Mouse (Mus musculus) neural tube, embryonic 15.5 days (tissue): Measurements from ENCODE around the gene Srm. TPM values are rescaled to one million over a fixed set of nuclear protein-coding genes. Genes with fewer than 3 reads are reported as not detected.

Source experiments
- ATAC-seq: fragments of 200-750 bp; cut with Nextera tagmentation; 2 replicates; pipeline ENCODE4 v1.8.0; 2017; ENCODE audit warnings: mild to moderate bottlenecking, moderate TSS enrichment, moderate library complexity; ENCODE audit not compliant: low FRiP score
- H3K27ac ChIP-seq: fragments of 300-500 bp; sonication (generic); replicated peaks from 2 replicates; pipeline ENCODE4 v1.5.1; 2015; ENCODE audit warnings: mild to moderate bottlenecking, inconsistent platforms
- H3K27me3 ChIP-seq: fragments of 300-500 bp; sonication (generic); replicated peaks from 2 replicates; pipeline ENCODE4 v1.6.1; 2015; ENCODE audit warnings: inconsistent platforms
- H3K36me3 ChIP-seq: fragments of 300-500 bp; sonication (generic); 2 replicates; pipeline ENCODE4 v1.6.1; 2015; ENCODE audit warnings: inconsistent platforms
- H3K4me1 ChIP-seq: fragments of 300-500 bp; sonication (generic); 2 replicates; pipeline ENCODE4 v1.6.1; 2015; ENCODE audit warnings: inconsistent platforms
- H3K4me2 ChIP-seq: fragments of 300-500 bp; sonication (generic); 2 replicates; pipeline ENCODE4 v1.6.1; 2015; ENCODE audit warnings: inconsistent platforms, mild to moderate bottlenecking, moderate library complexity
- H3K4me3 ChIP-seq: fragments of 300-500 bp; sonication (generic); replicated peaks from 2 replicates; pipeline ENCODE4 v1.5.1; 2015; ENCODE audit warnings: mild to moderate bottlenecking, inconsistent platforms
- H3K9ac ChIP-seq: fragments of 300-500 bp; sonication (generic); replicated peaks from 2 replicates; pipeline ENCODE4 v1.6.1; 2015; ENCODE audit warnings: mild to moderate bottlenecking, inconsistent platforms
- H3K9me3 ChIP-seq: fragments of 300-500 bp; sonication (generic); replicated peaks from 2 replicates; pipeline ENCODE4 v1.6.1; 2016; ENCODE audit warnings: inconsistent platforms
- WGBS: fragments of 180-500 bp; shearing (Covaris S2); methylation state at CpG from one replicate; pipeline ENCODE4 v1.1.7; 2015; ENCODE audit warnings: mixed read lengths; 5-methylcytosine and 5-hydroxymethylcytosine counted together
- polyA plus RNA-seq: library from polyadenylated mRNA; unstranded; fragments of >200 nt; fragmentation: Nextera tagmentation; extraction: Ambion mirVana; gene quantifications from 2 replicates; pipeline ENCODE4 v1.2.1, GENCODE M21; 2015

The Srm gene
- polyA plus RNA-seq, 1 experiment from 2014 or later = 198 TPM

GRCm38 (mm10) chr4:148586648-148587047 is 4.7 kb upstream of the Srm start:
- no peak overlapping the region for H3K27ac ChIP-seq
- no peak overlapping the region for H3K4me2 ChIP-seq
- H3K9me3 ChIP-seq = no peaks in the 10 kb centered on the region
- H3K9ac ChIP-seq = no peak overlapping the region
- no peak for ATAC-seq
- no peak overlapping the region for H3K4me3 ChIP-seq
- WGBS = 80% methylated on average over 9 of the region's 9 CpGs
- peaks cover 5% of the 10 kb centered on the region; the same call in 1 of the 2 replicates for H3K4me1 ChIP-seq
- no peaks in the 10 kb centered on the region for H3K27me3 ChIP-seq
- peaks cover 17% of the 10 kb centered on the region for H3K36me3 ChIP-seq

DNA sequence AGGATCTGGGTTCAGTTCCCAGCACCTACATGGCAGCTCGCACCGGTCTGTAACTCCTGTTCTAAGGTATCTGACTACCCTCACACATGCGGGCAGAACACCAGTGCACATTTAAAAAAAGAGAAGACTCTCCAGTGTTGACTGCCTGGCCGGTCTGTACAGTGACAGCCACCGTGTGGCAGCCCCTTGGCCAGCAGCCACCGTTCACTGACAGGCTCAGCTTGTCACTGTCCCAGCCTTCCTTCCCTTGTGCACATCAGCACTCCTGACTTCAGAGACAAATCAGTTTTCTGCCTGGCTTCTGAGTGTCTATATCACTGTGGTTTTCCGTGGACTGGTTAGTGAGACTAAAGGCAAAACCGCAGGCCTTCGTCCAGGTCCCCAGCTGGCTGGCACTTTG is 2.5 kb upstream of the Srm start:
- no peaks in the 10 kb centered on the region for H3K27me3 ChIP-seq
- no peaks in the 10 kb centered on the region for H3K9me3 ChIP-seq
- no peak overlapping the region for H3K27ac ChIP-seq
- no peak for ATAC-seq
- 79% methylated on average over 9 of the region's 9 CpGs for WGBS
- peaks cover 7% of the 10 kb centered on the region for H3K36me3 ChIP-seq
- peaks cover 21% of the 10 kb centered on the region for H3K4me1 ChIP-seq
- no peak overlapping the region for H3K4me3 ChIP-seq
- no peak overlapping the region for H3K9ac ChIP-seq
- no peak overlapping the region for H3K4me2 ChIP-seq

DNA sequence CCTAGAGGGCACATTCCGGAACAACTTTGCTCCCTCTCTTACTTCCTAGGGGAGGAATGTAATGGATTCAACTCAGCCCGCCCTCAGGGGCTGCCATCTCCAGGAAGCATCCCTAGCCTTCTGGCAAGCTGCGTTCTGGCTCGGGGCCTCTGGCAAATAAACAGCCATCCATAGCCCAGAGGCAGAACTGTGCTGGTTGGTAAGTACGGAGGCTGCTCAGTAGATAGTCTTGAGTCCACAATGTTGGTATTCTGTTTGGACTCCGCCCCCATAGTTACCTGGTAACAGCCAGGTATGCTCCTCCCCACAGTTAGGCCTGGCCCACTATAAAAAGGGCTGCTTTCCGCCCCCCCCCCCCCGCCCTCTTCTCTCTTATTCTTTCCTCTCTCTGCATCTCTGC is 1.7 kb upstream of the Srm start:
- no peak overlapping the region for H3K27ac ChIP-seq
- no peaks in the 10 kb centered on the region for H3K9me3 ChIP-seq
- ATAC-seq = no peak
- no peak overlapping the region for H3K9ac ChIP-seq
- H3K4me1 ChIP-seq = peaks cover 21% of the 10 kb centered on the region
- no peak overlapping the region for H3K4me2 ChIP-seq
- peaks cover 15% of the 10 kb centered on the region for H3K36me3 ChIP-seq
- H3K27me3 ChIP-seq = no peaks in the 10 kb centered on the region
- no peak overlapping the region for H3K4me3 ChIP-seq
- WGBS = 55% methylated on average over 8 of the region's 8 CpGs

- WGBS = 4% methylated on average over 18 of the region's 18 CpGs
- Histone ChIP-seq H3K36me3 (peaks cover 23% of the 10 kb centered on the region), H3K27me3 (no peaks in the 10 kb centered on the region), H3K9me3 (no peaks in the 10 kb centered on the region), H3K27ac (peak overlapping the region; percentile 85), H3K9ac (peak overlapping the region; percentile 45), H3K4me2 (peak overlapping the region; percentile 93), H3K4me3 (peak overlapping the region; percentile 100), H3K4me1 (peaks cover 21% of the 10 kb centered on the region)
- ATAC-seq = peak; percentile 7; the same call in 1 of the 2 replicates
These were observed 707 bp upstream of the Srm start for GRCm38 (mm10) chr4:148590421-148591170.

DNA sequence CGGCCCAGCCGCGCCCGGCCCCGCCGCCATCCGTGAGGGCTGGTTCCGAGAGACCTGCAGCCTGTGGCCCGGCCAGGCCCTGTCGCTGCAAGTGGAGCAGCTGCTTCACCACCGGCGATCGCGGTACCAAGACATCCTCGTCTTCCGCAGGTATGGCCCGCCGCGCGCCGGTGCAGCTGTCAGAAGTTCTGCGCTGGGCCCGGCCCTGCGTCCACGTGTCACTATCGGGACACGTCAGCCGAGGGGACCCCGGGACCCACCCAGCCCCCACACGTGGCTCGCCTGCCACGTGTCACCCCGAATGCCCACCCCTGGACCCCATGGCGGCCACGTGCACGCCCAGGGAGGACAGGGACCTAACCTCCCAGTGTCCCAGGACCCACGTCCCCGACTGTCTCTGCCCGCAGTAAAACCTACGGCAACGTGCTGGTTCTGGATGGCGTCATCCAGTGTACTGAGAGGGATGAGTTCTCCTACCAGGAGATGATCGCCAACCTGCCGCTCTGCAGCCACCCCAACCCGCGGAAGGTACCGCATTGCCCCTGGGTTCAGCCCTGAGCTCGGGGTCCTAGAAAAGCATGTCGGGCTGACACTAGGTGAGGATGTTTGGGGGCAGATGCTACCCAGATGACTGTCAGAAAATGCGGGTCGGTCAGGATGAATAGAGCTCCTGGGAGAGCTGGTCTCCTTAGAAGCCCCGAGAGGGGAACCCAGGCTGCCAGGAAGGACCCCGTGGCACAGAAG is 506 bp downstream of the Srm start:
- Histone ChIP-seq H3K9ac (peak overlapping the region; percentile 79), H3K4me2 (peak overlapping the region; percentile 93), H3K36me3 (peaks cover 35% of the 10 kb centered on the region), H3K27ac (peak overlapping the region; percentile 74), H3K9me3 (no peaks in the 10 kb centered on the region), H3K4me1 (peaks cover 21% of the 10 kb centered on the region), H3K27me3 (no peaks in the 10 kb centered on the region), H3K4me3 (peak overlapping the region; percentile 100)
- WGBS = under 1% methylated on average over 48 of the region's 53 CpGs
- peak; percentile 58 for ATAC-seq

DNA sequence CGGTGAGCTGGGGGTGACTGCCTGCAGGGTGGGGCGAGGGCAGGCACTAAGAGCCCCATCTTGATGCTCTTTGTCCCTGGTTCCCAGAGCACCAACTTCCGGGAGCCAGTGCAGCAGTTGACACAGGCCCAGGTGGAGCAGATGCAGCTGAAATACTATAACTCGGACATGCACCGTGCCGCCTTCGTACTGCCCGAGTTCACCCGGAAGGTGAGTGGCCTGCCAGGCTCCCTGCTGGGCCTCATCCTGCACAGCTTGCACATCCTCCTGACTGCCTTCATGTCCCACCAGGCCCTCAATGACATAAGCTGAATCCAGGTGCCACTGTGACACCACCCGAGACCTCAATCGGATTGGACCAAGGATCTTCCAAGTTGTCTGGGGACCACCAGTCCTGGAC is 2.7 kb downstream of the Srm start:
- no peak overlapping the region for H3K27ac ChIP-seq
- no peak overlapping the region for H3K9ac ChIP-seq
- H3K4me2 ChIP-seq = no peak overlapping the region
- H3K4me3 ChIP-seq = no peak overlapping the region
- H3K4me1 ChIP-seq = peaks cover 21% of the 10 kb centered on the region
- H3K9me3 ChIP-seq = no peaks in the 10 kb centered on the region
- H3K27me3 ChIP-seq = no peaks in the 10 kb centered on the region
- peaks cover 47% of the 10 kb centered on the region for H3K36me3 ChIP-seq
- WGBS = 95% methylated on average over 11 of the region's 11 CpGs
- no peak for ATAC-seq

DNA sequence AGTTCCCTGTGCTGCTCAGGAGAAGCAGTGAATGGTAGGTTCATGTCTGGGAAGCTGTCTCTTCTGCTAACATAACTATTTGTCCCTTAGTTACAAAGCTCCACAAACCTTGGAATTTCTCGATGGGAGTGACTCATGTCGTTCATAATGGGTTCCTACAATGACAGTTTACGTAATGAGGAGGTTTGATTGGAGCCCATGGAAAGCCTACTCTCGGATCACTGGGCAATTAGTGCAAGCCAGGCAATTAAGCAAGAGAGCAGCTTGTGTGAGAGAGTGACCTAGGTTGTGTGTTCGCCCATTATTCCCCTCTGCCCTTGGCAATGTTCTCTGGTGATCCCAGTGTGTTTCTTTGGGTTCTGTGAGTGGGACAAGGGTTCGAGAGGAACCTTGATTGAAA is 4.6 kb downstream of the Srm start:
- Histone ChIP-seq H3K27me3 (no peaks in the 10 kb centered on the region), H3K27ac (no peak overlapping the region), H3K4me2 (no peak overlapping the region), H3K9ac (no peak overlapping the region), H3K4me1 (peaks cover 16% of the 10 kb centered on the region), H3K36me3 (peaks cover 47% of the 10 kb centered on the region), H3K4me3 (no peak overlapping the region), H3K9me3 (no peaks in the 10 kb centered on the region)
- WGBS = 92% methylated on average over 6 of the region's 6 CpGs
- ATAC-seq = no peak

GRCm38 (mm10) chr4:148596731-148597130 is 5.4 kb downstream of the Srm start:
- no peak overlapping the region for H3K9ac ChIP-seq
- WGBS = 97% methylated on average over 3 of the region's 3 CpGs
- no peak for ATAC-seq
- peaks cover 16% of the 10 kb centered on the region for H3K4me1 ChIP-seq
- H3K27ac ChIP-seq = no peak overlapping the region
- H3K36me3 ChIP-seq = peaks cover 47% of the 10 kb centered on the region
- H3K4me2 ChIP-seq = no peak overlapping the region
- no peak overlapping the region for H3K4me3 ChIP-seq
- no peaks in the 10 kb centered on the region for H3K9me3 ChIP-seq
- no peaks in the 10 kb centered on the region for H3K27me3 ChIP-seq

- WGBS = 95% methylated on average over 12 of the region's 12 CpGs
These were observed 7.5 kb downstream of the Srm start for GRCm38 (mm10) chr4:148598826-148599225.

GRCm38 (mm10) chr4:148600316-148600715 is 9.0 kb downstream of the Srm start:
- Histone ChIP-seq H3K36me3 (peaks cover 25% of the 10 kb centered on the region), H3K4me1 (no peaks in the 10 kb centered on the region), H3K9ac (no peak overlapping the region), H3K4me2 (no peak overlapping the region), H3K27ac (no peak overlapping the region), H3K9me3 (no peaks in the 10 kb centered on the region), H3K4me3 (no peak overlapping the region), H3K27me3 (no peaks in the 10 kb centered on the region)
- 89% methylated on average over 4 of the region's 4 CpGs for WGBS
- no peak for ATAC-seq

More at GRCm38 (mm10) chr4:148598826-148599225, 7.5 kb downstream of the Srm start:
- Histone ChIP-seq H3K9me3 (no peaks in the 10 kb centered on the region), H3K27ac (no peak overlapping the region), H3K27me3 (no peaks in the 10 kb centered on the region), H3K4me1 (no peaks in the 10 kb centered on the region), H3K4me2 (no peak overlapping the region), H3K4me3 (no peak overlapping the region), H3K36me3 (peaks cover 40% of the 10 kb centered on the region), H3K9ac (no peak overlapping the region)
- ATAC-seq = no peak

- no peak for ATAC-seq
- H3K4me3 ChIP-seq = no peak overlapping the region
- no peaks in the 10 kb centered on the region for H3K4me1 ChIP-seq
- H3K36me3 ChIP-seq = peaks cover 11% of the 10 kb centered on the region
- H3K4me2 ChIP-seq = no peak overlapping the region
- WGBS = 91% methylated on average over 4 of the region's 4 CpGs
- H3K27ac ChIP-seq = no peak overlapping the region
- no peaks in the 10 kb centered on the region for H3K27me3 ChIP-seq
- H3K9ac ChIP-seq = no peak overlapping the region
- H3K9me3 ChIP-seq = no peaks in the 10 kb centered on the region
These were observed 10.6 kb downstream of the Srm start for GRCm38 (mm10) chr4:148601871-148602270.
